8 mouse cellular contexts compared by ENCODE assay signal in the genomic region with DNA sequence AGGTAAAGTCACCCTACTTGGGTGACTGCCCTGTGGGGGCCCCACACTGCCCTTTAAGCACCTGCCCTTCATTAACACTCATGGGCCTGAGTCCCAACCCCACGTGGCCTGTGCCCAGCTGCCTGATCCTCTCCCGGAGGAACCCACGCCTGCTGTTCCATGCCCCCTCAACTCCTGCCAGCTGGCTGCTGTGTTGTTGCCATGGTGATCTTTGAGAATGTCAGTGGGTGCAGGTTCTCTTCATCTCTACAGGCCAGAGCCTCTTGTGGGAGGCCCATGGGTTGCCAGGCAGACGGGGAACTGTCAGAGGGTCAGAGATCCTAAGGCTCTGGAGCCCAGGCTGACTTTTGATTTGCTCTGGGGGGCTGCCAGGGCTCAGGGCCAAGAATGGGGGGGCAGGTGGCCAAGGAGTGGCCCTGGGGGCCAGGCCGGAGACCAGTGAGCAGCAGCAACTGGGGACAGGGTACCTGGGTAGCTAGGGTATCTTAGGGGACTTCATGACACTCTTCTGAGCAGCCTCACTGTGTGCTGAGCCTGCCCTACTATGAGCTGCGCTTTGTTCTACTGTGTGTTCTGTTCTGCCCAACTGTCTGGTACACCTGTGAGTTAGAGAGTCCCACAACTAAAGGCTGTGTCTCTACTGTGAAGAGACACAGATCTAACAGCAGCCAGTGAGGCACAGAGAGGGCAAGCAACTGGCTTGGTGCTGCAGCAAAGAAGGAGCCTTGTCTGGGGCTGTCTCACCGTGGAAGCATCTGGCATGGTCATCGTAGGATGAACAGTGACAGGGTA.
DNase-seq lines count a peak whose midpoint lies in the region; ATAC-seq and TF ChIP-seq lines count a peak whose summit lies in the region.

No protein-coding gene starts in this region.

- no peaks in the 10 kb centered on the region for H3K27me3 ChIP-seq in lung, embryonic 16.5 days (ENCODE audit: control insufficient read depth, insufficient read depth, low read depth, low read length)
- H3K27me3 ChIP-seq in hindbrain, embryonic 15.5 days: no peaks in the 10 kb centered on the region
- no peaks in the 10 kb centered on the region for H3K27me3 ChIP-seq in liver, embryonic 13.5 days

- no peaks in the 10 kb centered on the region for H3K36me3 ChIP-seq in lung, embryonic 16.5 days (ENCODE audit: control insufficient read depth, insufficient read depth, low read length)
- no peaks in the 10 kb centered on the region for H3K36me3 ChIP-seq in hindbrain, embryonic 15.5 days
- no peaks in the 10 kb centered on the region for H3K36me3 ChIP-seq in liver, embryonic 13.5 days

- DNase-seq in adrenal gland, postnatal 14 days: peak; percentile 80
- DNase-seq in adrenal gland, postnatal 4 days (ENCODE audit: low spot score in 2 of 2): no peak
- no peak for DNase-seq in lung, adult 2 months
- DNase-seq in liver, embryonic 13.5 days: no peak
- peak; percentile 88 to 90 for DNase-seq in right cerebral cortex, postnatal 10 days (ENCODE audit: low spot score in 2 of 2)
- DNase-seq in ovary, postnatal 14 days (ENCODE audit: low spot score): no peak

- peaks cover 63% of the 10 kb centered on the region for H3K4me1 ChIP-seq in lung, embryonic 16.5 days (replicated peaks; ENCODE audit: control insufficient read depth, insufficient read depth, low read length)
- H3K4me1 ChIP-seq in lung, adult 2 months (ENCODE audit: control insufficient read depth, insufficient read depth, low read length): peaks cover 8% of the 10 kb centered on the region; the same call in 1 of the 2 replicates
- H3K4me1 ChIP-seq in hindbrain, embryonic 15.5 days (replicated peaks): peaks cover 95% of the 10 kb centered on the region
- H3K4me1 ChIP-seq in liver, embryonic 13.5 days (replicated peaks): peaks cover 98% of the 10 kb centered on the region

- ATAC-seq in lung, embryonic 16.5 days (ENCODE audit: low read depth): peak; percentile 21; the same call in 1 of the 2 replicates
- ATAC-seq in hindbrain, embryonic 15.5 days (ENCODE audit: low FRiP score, low read depth): peak; percentile 65
- no peak for ATAC-seq in liver, embryonic 13.5 days (ENCODE audit: low read depth)

- no peak overlapping the region for H3K27ac ChIP-seq in lung, embryonic 16.5 days (ENCODE audit: low read length)
- peak overlapping the region; percentile 55; the same call in 1 of the 2 replicates for H3K27ac ChIP-seq in hindbrain, embryonic 15.5 days (replicated peaks)
- peak overlapping the region; percentile 100 for H3K27ac ChIP-seq in liver, embryonic 13.5 days

- H3K9me3 ChIP-seq in lung, embryonic 16.5 days (ENCODE audit: control insufficient read depth, low read length): no peaks in the 10 kb centered on the region
- H3K9me3 ChIP-seq in hindbrain, embryonic 15.5 days: no peaks in the 10 kb centered on the region
- H3K9me3 ChIP-seq in liver, embryonic 13.5 days (replicated peaks): no peaks in the 10 kb centered on the region

- TF ChIP-seq CTCF in lung, adult 2 months (IDR thresholded peaks at IDR 0.05; ENCODE audit: insufficient read depth, low read length): no peak

- 54% methylated on average over 8 of the region's 8 CpGs for WGBS in lung, embryonic 16.5 days
- 62% methylated on average over 8 of the region's 8 CpGs for WGBS in lung, adult 2 months
- 34% methylated on average over 8 of the region's 8 CpGs for WGBS in hindbrain, embryonic 15.5 days
- 59% methylated on average over 8 of the region's 8 CpGs for WGBS in liver, embryonic 13.5 days (ENCODE audit: insufficient replicate concordance)

- H3K9ac ChIP-seq in lung, embryonic 16.5 days (ENCODE audit: low read length): no peak overlapping the region; the same call in 1 of the 2 replicates
- no peak overlapping the region for H3K9ac ChIP-seq in hindbrain, embryonic 15.5 days
- H3K9ac ChIP-seq in liver, embryonic 13.5 days: peak overlapping the region; percentile 91

- no peak overlapping the region for H3K4me2 ChIP-seq in lung, embryonic 16.5 days (ENCODE audit: low read depth, low read length)
- no peak overlapping the region for H3K4me2 ChIP-seq in hindbrain, embryonic 15.5 days
- H3K4me2 ChIP-seq in liver, embryonic 13.5 days: peak overlapping the region; percentile 87

- H3K4me3 ChIP-seq in lung, embryonic 16.5 days (ENCODE audit: low read length): no peak overlapping the region
- H3K4me3 ChIP-seq in lung, adult 2 months (replicated peaks; ENCODE audit: extremely low read depth, low read depth, low read length): no peak overlapping the region
- H3K4me3 ChIP-seq in hindbrain, embryonic 15.5 days: no peak overlapping the region
- peak overlapping the region; percentile 70 for H3K4me3 ChIP-seq in liver, embryonic 13.5 days (replicated peaks)

- no peak for TF ChIP-seq POLR2A in lung, adult 2 months (IDR thresholded peaks at IDR 0.05; ENCODE audit: borderline replicate concordance, extremely low read depth, low read depth, low read length)

Comparison
In these comparisons a context has a peak if more than half of its experiments do, and no peak if none do; other contexts are left out.
1. DNase-seq: peak in adrenal gland, postnatal 14 days (single experiment) and right cerebral cortex, postnatal 10 days (2 of 2); none in adrenal gland, postnatal 4 days (0 of 2), lung, adult 2 months (single experiment), liver, embryonic 13.5 days (single experiment) and ovary, postnatal 14 days (single experiment).